Mouse (Mus musculus): Measurements from ENCODE around the gene Pdpr.

DNA sequence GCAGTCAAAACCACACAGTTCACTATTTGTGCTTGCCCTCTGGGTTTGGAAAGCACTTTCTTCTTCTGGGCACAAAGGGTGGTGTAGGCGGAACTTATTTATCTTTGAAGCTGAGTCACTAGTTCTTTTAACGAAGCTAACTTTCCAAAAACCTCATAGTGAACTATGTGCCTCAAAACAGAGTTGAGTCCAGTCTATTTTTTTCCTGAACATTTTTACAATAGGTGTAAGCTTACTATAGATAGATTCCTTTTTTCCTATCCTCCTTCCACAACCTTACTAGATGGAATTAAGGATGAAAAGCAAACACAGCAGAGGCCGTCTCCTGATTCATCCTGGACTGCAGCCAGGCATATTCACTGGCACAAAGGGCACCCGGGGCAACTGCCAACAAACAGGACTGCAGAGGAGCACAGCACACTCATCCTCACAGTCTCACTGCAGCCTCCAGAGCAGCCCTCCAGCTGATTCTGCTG is 91.1 kb downstream of the Pdpr start:
- no peak for TF ChIP-seq POLR2A (IDR thresholded peaks at IDR 0.05; ENCODE audit: low read depth, low read length)
- TF ChIP-seq CTCF (conservative IDR thresholded peaks at IDR 0.05; ENCODE audit: insufficient read depth, insufficient read length, low read depth, low read length) = no peak

All from kidney, adult 2 months (tissue).